Mouse (Mus musculus): ENCODE measurements around the gene Hk1.

Hk1 gene

DNA sequence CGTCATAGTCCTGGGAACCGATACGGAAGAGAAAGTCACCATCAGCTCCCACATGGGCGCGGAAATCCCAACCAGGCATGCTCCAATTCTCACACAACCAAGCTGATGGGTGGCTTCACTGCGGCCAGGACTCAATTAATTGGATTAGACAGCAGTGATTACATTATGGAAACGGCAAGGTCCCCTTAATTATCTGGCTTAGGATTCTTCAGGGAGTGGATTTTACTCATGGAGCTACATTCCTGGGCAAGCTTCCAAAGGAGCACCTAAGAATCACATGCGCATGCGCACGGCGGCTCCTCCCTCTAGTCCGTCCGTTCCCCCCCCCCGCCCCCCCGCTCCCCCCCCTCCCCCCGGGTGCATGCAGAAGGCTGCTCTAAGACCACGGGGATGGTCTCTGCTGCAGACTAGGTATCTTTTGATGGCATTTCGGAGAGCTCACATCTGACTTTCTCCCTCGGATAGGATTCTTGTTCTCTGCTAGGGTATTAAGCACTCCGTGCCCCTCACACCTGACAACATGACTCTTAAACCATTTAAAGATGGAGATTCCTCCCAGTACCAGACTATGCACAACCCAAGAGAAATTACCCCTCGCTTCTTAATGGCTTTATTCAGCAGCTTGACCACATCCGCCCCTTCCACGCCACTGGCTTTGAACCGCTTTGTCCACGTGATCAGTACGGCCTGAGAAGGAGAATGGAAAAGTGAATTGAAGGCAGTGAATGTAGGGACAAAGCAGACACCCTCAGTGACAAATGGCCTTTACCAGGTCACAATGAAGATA is 83.4 kb downstream of the Hk1 start:
- in situ Hi-C loops (cut with MboI; ENCODE audit: low pct_unique_long_range_greater_than_20kb in 1 of 2, low sequenced_read_pairs in 2 of 2, unreplicated experiment in 1 of 2), result no loop called here

DNA sequence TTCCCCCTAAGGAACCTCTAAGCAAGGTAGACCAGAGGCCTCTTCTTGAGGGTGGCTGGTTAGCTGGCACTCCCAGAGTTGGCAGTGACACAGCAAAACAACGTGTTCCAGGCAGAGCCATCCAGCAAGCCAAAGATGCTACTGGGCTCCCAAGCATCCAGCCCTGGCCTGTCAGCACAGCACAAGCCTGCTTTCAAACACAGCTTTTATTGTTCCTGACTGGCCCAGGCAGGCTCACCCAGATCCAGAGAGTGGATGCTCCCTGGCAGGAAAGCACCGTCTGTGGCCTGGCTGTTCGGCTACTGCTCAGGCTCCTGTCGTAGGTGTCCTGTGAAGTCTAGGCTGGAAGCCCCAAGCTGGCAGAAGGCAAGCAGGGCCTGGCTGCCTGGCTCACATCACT is 85.6 kb downstream of the Hk1 start:
- in situ Hi-C loops (cut with MboI; ENCODE audit: low pct_unique_long_range_greater_than_20kb in 1 of 2, low sequenced_read_pairs in 2 of 2, unreplicated experiment in 1 of 2), result no loop called here

DNA sequence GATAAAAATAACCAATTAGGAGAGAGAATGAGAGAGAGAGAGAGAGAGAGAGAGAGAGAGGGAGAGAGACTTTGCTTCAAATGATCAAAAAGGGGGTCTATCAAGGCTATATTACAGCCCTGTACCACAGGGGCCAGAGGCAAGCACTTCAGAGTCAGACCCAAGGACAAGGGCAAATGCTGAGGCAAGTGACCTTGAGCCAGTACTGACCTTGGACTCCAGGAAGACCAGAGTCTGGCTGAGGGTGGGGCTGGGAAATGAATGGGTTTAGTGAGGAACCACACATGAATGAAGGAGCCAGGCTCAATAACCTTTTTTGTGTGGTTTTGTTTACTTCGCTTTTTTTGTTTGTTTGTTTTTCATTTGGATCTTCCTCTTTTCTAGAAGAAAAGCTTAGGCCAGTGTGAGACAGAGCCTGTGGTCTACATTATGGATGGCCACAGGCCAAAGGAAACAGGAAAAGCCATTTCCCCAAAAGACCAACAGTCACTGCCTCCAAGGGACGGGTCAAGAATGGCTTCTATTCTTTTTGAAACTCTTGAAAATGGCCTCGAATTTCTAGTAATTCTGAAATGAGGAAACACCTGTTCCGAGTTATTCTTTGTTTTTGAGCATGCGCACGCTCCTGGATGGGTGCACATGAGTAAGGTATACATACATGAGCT is 92.1 kb downstream of the Hk1 start:
- in situ Hi-C loops (cut with MboI; ENCODE audit: low pct_unique_long_range_greater_than_20kb in 1 of 2, low sequenced_read_pairs in 2 of 2, unreplicated experiment in 1 of 2), result no loop called here

DNA sequence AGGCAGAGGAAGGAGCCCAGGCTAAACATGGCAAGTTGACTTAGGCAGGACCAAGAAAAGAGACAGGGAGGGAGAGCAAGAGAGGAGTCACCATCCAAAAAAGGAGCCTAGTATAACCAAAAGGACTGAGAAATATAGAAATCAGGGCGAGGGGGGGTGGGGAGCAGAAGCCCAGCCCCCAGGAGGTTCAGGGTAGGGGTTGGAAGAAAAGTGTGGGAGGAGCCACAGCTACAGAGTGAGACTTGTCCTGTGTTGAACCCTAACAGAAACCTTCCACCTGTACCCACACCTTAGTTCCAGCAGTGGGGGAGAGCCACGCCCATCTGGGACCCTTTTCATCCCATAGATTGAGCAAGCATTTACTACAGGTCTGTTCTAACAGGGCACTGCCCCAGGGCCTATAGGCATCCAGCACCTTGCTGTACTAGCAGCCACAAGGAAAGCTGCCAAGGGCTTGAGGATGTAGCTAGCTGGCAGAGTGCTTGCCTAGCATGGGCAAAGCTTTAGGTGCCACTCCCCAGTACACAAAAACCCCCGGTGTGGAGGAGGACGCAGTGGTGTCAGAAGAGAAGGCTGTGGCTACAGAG is 96.4 kb downstream of the Hk1 start:
- in situ Hi-C loops (cut with MboI; ENCODE audit: low pct_unique_long_range_greater_than_20kb in 1 of 2, low sequenced_read_pairs in 2 of 2, unreplicated experiment in 1 of 2), result no loop called here

DNA sequence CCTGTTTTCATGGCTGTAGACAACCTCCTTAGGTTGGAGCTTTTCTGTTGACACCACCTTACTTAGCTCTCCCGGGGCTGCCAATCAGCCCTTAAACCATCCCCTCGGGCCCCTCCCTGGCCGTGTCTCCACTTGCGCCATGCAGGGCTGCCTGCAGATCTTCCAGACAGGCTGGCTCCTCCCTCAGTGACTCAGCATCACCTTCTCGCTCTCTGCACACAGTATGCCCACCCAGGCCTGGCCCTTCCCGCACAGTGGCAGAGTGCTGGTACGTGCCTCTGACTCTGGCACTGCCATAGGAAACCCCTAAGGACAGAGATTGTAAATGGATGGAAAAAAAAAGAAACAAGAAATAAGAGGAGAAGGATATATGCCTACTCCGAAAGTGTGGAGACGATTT is 96.9 kb downstream of the Hk1 start:
- in situ Hi-C loops (cut with MboI; ENCODE audit: low pct_unique_long_range_greater_than_20kb in 1 of 2, low sequenced_read_pairs in 2 of 2, unreplicated experiment in 1 of 2), result no loop called here

DNA sequence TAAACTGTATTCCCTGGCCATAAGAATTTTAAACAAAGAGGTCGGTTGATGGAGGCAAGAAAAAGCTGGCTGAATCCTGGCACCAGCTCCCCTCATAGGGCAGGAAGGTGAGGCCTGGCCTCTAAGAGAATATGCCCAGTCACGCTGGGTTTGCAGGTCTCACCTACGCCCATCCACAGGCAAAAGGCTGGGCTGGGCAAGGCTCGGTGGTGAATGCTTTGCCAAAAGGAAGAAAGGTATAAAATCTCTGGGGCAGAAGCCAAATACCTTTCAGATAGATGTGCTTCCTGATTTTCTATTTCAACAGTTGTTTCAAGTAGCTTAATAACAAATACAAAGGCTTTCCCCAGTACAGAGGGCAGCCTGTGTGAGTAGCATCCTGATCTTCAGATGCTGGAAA is 100.0 kb downstream of the Hk1 start:
- in situ Hi-C loops (cut with MboI; ENCODE audit: low pct_unique_long_range_greater_than_20kb in 1 of 2, low sequenced_read_pairs in 2 of 2, unreplicated experiment in 1 of 2), result loop anchor here in 1 of 2 experiments (10.0 kb wide), 1 partner anchor 105 kb away; no protein-coding TSS in a partner anchor

DNA sequence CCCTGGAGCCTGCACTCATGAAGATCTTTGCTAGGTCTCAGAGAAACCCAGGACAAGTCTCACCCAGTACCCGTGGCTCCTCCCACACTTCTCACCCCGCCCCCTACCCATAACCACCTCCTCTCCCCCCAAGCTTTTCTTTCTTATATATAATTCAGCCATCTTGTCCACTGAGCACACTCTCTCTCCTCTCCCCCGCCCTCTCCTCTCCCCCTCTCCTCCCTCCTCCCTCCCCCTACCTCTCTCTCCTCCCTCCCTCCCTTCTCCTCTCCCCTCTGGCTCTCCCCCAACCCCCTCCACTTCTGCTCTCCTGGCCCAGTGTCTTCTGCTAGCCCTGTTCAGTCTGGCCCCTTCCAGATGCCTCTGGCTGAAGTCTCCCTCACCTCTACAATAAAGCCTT is 100.6 kb downstream of the Hk1 start:
- in situ Hi-C loops (cut with MboI; ENCODE audit: low pct_unique_long_range_greater_than_20kb in 1 of 2, low sequenced_read_pairs in 2 of 2, unreplicated experiment in 1 of 2), result loop anchor here in 1 of 2 experiments (10.0 kb wide), 1 partner anchor 106 kb away; no protein-coding TSS in a partner anchor

DNA sequence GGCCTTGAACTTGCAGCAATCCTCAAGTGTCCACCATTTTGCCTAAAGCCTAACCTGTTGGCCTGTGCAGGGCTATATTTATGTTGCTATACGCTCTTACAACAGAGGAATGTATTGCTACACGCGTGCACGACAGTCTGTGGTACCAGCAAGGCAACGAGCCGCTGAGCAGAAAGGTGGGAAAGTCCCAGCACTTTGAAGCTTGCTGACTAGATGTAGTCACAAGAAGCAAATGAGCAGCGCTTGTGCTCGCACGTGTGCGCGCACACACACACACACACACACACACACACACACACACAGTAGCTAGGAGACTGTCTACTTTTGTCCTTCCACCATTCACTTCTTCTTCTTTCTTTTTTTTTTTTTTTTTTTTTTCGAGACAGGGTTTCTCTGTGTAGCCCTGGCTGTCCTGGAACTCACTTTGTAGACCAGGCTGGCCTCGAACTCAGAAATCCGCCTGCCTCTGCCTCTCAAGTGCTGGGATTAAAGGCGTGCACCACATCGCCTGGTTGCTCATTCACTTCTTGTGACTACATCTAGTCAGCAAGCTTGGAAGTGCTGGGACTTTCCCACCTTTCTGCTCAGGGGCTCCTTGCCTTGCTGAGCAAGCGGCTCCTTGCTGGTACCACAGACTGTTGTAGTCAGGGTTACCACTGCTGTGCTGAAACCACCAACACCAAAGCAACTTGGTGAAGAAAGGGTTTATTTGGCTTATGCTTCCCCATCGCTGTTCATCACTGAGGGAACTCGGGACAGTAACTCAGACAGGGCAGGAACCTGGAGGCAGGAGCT is 102.0 kb downstream of the Hk1 start:
- in situ Hi-C loops (cut with MboI; ENCODE audit: low pct_unique_long_range_greater_than_20kb in 1 of 2, low sequenced_read_pairs in 2 of 2, unreplicated experiment in 1 of 2), result loop anchor here in 1 of 2 experiments (10.0 kb wide), 1 partner anchor 107 kb away; no protein-coding TSS in a partner anchor

DNA sequence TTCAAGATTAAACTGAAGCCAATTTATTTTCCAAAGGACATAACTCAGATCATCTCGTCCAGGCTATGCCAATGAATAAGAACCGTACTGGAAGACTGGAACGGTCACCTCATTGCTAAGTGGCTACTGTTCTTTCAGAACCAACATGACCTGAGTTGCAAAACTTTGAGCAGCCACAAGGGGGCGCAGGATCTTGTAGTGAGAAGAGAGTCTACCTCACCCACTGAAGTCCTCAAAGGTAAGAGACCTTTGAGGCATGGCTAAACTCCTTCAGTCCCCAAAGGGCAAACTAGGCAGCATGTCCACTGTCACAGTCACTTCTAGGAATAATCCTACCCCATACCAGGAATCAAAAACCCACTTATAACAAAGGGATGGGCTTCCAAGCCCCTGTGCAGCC is 104.5 kb downstream of the Hk1 start:
- in situ Hi-C loops (cut with MboI; ENCODE audit: low pct_unique_long_range_greater_than_20kb in 1 of 2, low sequenced_read_pairs in 2 of 2, unreplicated experiment in 1 of 2), result loop anchor here in 1 of 2 experiments (10.0 kb wide), 1 partner anchor 110 kb away; no protein-coding TSS in a partner anchor

DNA sequence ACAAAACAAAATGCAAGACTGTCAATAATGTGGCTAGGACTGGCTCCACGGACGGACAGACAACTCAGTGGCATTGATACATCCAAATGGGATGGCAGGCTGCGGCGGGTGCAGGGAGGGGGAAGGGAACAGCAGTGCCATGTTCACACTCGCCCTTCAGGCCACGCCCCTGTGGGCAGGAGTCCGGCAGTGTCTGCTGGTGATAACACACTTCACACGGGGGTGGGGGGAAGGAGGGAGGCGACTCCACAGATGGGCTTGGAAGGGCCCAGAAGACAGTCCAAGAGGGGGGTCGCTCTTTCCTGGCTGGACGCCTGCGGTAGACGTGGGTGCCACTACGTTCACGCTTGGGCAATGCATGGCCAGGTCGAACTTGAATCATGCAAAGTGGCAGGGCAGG is 110.4 kb downstream of the Hk1 start:
- in situ Hi-C loops (cut with MboI; ENCODE audit: low pct_unique_long_range_greater_than_20kb in 1 of 2, low sequenced_read_pairs in 2 of 2, unreplicated experiment in 1 of 2), result no loop called here

DNA sequence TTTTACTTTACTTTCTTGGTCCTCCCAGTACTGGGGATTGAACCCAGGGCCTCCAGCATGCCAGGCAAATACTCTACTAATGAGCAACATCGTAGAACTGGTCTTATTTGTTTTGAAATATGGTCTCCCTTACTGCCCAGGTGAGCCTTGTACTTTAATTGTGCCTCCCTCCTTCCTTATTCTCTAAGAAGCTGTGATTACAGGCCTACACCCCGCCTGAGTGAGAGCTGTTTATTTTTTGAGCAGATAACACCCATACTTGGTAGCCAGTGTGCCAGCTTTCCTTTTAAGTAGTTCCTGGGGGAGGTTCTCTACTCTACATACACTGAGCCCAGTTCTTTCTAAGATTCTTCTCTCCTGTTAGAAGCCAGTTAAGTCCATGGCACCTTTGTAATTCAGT is 115.4 kb downstream of the Hk1 start:
- in situ Hi-C loops (cut with MboI; ENCODE audit: low pct_unique_long_range_greater_than_20kb in 1 of 2, low sequenced_read_pairs in 2 of 2, unreplicated experiment in 1 of 2), result no loop called here

DNA sequence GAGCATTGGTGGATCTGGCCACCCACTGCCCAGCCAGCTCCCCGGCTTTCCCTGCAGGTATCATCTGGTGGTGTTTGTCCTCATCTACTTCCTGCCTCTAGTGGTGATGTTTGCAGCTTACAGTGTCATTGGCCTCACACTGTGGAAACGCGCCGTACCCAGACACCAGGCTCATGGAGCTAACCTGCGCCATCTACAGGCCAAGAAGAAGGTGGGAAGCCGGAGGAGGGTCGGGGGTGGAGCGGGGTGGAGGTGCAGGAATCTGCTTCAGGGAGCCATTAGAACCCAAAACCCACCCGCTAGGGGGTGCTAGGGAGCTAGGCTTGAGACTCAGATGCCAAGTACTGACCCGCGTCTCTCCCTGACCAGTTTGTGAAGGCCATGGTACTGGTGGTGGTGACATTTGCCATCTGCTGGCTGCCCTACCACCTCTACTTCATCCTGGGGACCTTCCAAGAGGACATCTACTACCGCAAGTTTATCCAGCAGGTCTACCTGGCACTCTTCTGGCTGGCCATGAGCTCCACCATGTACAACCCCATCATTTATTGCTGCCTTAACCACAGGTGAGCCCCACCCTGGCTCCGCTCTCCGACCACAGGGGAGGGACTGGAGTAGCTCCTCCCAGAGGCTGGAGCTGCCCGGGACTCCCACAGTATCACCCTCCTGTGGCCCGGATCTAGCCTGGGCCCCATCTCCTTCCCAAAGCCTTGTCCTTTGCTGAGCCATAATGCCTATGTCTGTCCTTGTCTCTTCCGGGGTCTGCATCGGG is 118.4 kb downstream of the Hk1 start:
- in situ Hi-C loops (cut with MboI; ENCODE audit: low pct_unique_long_range_greater_than_20kb in 1 of 2, low sequenced_read_pairs in 2 of 2, unreplicated experiment in 1 of 2), result no loop called here

DNA sequence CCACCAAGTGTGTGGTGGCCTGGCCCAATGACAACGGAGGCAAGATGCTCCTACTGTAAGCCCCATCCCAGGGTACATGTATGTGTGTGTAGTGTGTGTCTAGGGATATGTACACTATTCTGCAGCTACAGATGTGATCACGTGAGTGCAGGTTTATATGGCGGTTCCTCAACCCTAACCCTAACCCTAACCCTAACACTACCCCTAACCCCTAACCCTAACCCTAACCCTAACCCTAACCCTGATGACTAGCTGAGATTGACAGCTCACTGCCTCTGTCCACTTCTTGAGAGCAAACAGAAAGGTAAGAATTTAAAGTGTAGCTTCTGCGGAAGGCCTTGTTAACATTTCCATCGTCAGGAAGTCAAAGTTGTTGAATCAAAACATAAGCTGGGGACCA is 121.4 kb downstream of the Hk1 start:
- in situ Hi-C loops (cut with MboI; ENCODE audit: low pct_unique_long_range_greater_than_20kb in 1 of 2, low sequenced_read_pairs in 2 of 2, unreplicated experiment in 1 of 2), result loop anchor here in 1 of 2 experiments (10.0 kb wide), 2 partner anchors 127 to 143 kb away; no protein-coding TSS in a partner anchor

DNA sequence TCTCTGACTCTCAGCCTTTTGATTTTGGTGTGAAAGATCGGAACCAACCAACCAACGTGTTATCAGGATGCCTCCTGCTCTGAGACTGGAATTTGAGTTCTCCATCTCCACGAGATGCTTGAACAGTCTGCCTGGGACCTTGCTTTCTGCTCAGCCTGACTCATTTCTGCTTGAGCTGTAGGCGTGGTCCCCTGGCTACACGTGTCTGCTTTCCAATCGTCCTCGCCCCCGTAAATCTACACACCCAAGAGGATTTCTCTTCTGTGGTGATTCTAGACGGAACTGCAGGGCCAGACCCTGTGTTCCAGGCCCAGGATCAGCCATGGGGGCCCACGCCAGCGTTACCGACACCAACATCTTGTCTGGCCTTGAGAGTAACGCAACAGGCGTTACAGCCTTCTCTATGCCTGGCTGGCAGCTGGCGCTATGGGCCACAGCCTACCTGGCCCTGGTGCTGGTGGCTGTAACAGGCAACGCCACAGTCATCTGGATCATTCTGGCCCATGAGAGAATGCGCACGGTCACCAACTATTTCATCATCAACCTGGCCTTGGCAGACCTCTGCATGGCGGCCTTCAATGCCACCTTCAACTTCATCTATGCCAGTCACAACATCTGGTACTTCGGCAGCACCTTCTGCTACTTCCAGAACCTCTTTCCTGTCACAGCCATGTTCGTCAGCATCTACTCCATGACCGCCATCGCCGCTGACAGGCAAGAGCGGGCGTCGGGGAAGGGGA is 127.0 kb downstream of the Hk1 start:
- in situ Hi-C loops (cut with MboI; ENCODE audit: low pct_unique_long_range_greater_than_20kb in 1 of 2, low sequenced_read_pairs in 2 of 2, unreplicated experiment in 1 of 2), result loop anchor here in 1 of 2 experiments (10.0 kb wide), 2 partner anchors 132 to 138 kb away; no protein-coding TSS in a partner anchor

DNA sequence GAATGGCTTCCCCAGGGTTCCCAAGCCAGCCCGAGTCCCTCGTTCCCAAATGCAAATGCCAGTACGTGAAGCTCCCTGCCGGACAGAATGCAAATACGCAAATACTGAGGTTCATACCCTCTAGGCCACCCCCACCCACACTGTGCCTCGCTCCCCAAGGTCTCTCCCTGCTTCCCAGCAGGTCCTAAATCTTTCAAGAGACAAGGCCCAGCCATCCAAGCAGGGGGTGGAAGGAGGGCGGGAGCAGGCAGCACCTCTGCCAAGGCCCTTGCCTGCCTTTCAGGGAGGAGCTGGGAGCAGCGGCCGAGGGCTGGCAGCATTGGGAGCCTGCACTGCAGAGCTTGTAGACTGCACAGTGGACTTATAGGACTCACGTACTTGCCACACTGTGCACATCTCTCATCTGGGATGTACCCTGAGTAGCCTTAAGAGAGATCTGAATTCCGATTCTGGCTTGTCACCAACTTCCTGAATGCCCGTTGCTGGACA is 127.7 kb downstream of the Hk1 start, which contains the start of gene Tacr2:
Gene Tacr2, plus strand, starts transcription at position 439 of the 489 bp plus-strand sequence.
- in situ Hi-C loops (cut with MboI; ENCODE audit: low pct_unique_long_range_greater_than_20kb in 1 of 2, low sequenced_read_pairs in 2 of 2, unreplicated experiment in 1 of 2), result loop anchor here in 1 of 2 experiments (10.0 kb wide), 2 partner anchors 133 to 137 kb away; no protein-coding TSS in a partner anchor

DNA sequence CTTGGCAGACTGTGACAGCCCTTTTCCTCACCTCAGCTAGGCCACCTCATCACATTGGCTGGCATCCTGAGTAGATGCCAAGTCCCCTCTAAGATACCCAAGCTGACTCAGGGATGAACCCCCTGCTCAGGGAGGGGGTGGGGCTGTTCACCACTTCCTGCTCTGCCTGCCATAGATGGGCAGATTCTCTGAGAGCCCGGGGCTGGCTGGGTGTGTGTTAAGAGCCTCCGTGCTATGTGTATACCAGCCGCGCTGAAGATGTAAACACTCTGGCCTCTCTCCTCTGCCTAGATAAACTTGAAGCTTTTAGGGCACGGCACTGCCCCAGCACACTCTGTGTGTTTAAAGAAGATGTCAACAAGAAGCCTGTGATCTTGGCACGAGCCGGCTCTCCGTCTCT is 131.9 kb downstream of the Hk1 start:
- in situ Hi-C loops (cut with MboI; ENCODE audit: low pct_unique_long_range_greater_than_20kb in 1 of 2, low sequenced_read_pairs in 2 of 2, unreplicated experiment in 1 of 2), result loop anchor here in 1 of 2 experiments (10.0 kb wide), 1 partner anchor 143 kb away; no protein-coding TSS in a partner anchor

DNA sequence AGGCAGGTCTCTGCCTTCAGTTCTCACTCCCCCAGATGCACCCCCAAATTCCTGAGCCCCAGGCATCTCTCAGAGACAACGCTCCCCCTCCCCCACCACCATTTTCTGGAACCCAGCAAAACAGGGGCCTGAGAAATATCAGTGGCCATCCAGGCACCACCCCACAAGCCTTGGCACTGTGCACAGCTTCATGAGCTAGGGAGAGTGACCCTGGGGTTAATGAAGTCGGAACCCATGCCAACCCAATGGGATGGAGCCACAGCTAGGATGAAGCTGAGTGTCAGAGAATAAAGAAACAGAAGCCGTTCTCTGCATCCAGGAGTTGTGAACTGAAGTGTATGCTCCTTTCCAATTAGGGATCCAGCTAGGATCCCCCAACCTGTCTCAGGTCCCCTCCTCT is 132.6 kb downstream of the Hk1 start:
- in situ Hi-C loops (cut with MboI; ENCODE audit: low pct_unique_long_range_greater_than_20kb in 1 of 2, low sequenced_read_pairs in 2 of 2, unreplicated experiment in 1 of 2), result loop anchor here in 1 of 2 experiments (10.0 kb wide), 1 partner anchor 142 kb away; no protein-coding TSS in a partner anchor

Measured in mouse embryonic stem cell (cell line).